Mouse (Mus musculus) adrenal gland, adult 18-20 months (tissue): ENCODE measurements around the gene Slc38a2. TPM values are rescaled to one million over a fixed set of nuclear protein-coding genes. Genes with fewer than 3 reads are reported as not detected.

Source experiments
- total RNA-seq, 2 experiments: library from RNA; stranded (reverse); gene quantifications; 1 replicate in 1 of 2; 2 replicates in 1 of 2; pipeline ENCODE4 v1.2.3; 2021

Gene Slc38a2
- total RNA-seq, 2 experiments from 2014 or later, result 103 to 210 TPM

Other genes starting within 250 kb of the Slc38a2 start
- 10 to 100 TPM; 53.2 to 67.7 TPM for gene Scaf11, start 238.9 kb downstream of the Slc38a2 start, total RNA-seq
- 10 to 100 TPM; 23.6 to 28.5 TPM for gene Slc38a1, start 56.8 kb downstream of the Slc38a2 start, total RNA-seq